Mouse (Mus musculus) neural tube, embryonic 15.5 days (tissue): ENCODE measurements at regions not wholly inside any gene's neighbourhood (a gene's known extent, or its start where the extent isn't known, plus 50 kb on each side); places are given as distances from the start of the nearest gene placed in this dataset.

Experiments used
- ATAC-seq: fragments of 200-750 bp; cut with Nextera tagmentation; 2 replicates; pipeline ENCODE4 v1.8.0; 2017; ENCODE audit warnings: mild to moderate bottlenecking, moderate TSS enrichment, moderate library complexity; ENCODE audit not compliant: low FRiP score
- H3K27ac ChIP-seq: fragments of 300-500 bp; sonication (generic); replicated peaks from 2 replicates; pipeline ENCODE4 v1.5.1; 2015; ENCODE audit warnings: mild to moderate bottlenecking, inconsistent platforms
- H3K27me3 ChIP-seq: fragments of 300-500 bp; sonication (generic); replicated peaks from 2 replicates; pipeline ENCODE4 v1.6.1; 2015; ENCODE audit warnings: inconsistent platforms
- H3K36me3 ChIP-seq: fragments of 300-500 bp; sonication (generic); 2 replicates; pipeline ENCODE4 v1.6.1; 2015; ENCODE audit warnings: inconsistent platforms
- H3K4me1 ChIP-seq: fragments of 300-500 bp; sonication (generic); 2 replicates; pipeline ENCODE4 v1.6.1; 2015; ENCODE audit warnings: inconsistent platforms
- H3K4me2 ChIP-seq: fragments of 300-500 bp; sonication (generic); 2 replicates; pipeline ENCODE4 v1.6.1; 2015; ENCODE audit warnings: inconsistent platforms, mild to moderate bottlenecking, moderate library complexity
- H3K4me3 ChIP-seq: fragments of 300-500 bp; sonication (generic); replicated peaks from 2 replicates; pipeline ENCODE4 v1.5.1; 2015; ENCODE audit warnings: mild to moderate bottlenecking, inconsistent platforms
- H3K9ac ChIP-seq: fragments of 300-500 bp; sonication (generic); replicated peaks from 2 replicates; pipeline ENCODE4 v1.6.1; 2015; ENCODE audit warnings: mild to moderate bottlenecking, inconsistent platforms
- H3K9me3 ChIP-seq: fragments of 300-500 bp; sonication (generic); replicated peaks from 2 replicates; pipeline ENCODE4 v1.6.1; 2016; ENCODE audit warnings: inconsistent platforms
- WGBS: fragments of 180-500 bp; shearing (Covaris S2); methylation state at CpG from one replicate; pipeline ENCODE4 v1.1.7; 2015; ENCODE audit warnings: mixed read lengths; 5-methylcytosine and 5-hydroxymethylcytosine counted together

GRCm38 (mm10) chr17:87867611-87868010 lies 53.2 kb upstream of the Rpl36-ps4 start:
- no peak overlapping the region for H3K4me2 ChIP-seq
- no peak for ATAC-seq
- H3K36me3 ChIP-seq = no peaks in the 10 kb centered on the region
- H3K9ac ChIP-seq = no peak overlapping the region
- H3K4me3 ChIP-seq = no peak overlapping the region
- 96% methylated on average over 7 of the region's 7 CpGs for WGBS
- H3K27me3 ChIP-seq = no peaks in the 10 kb centered on the region
- H3K9me3 ChIP-seq = no peaks in the 10 kb centered on the region
- H3K27ac ChIP-seq = no peak overlapping the region
- H3K4me1 ChIP-seq = peaks cover 5% of the 10 kb centered on the region

GRCm38 (mm10) chr17:87866719-87867318 lies 54.0 kb upstream of the Rpl36-ps4 start:
- H3K27me3 ChIP-seq = no peaks in the 10 kb centered on the region
- no peaks in the 10 kb centered on the region for H3K9me3 ChIP-seq
- WGBS = 89% methylated on average over 15 of the region's 15 CpGs
- H3K4me2 ChIP-seq = no peak overlapping the region
- ATAC-seq = no peak
- no peaks in the 10 kb centered on the region for H3K36me3 ChIP-seq
- no peak overlapping the region for H3K4me3 ChIP-seq
- no peak overlapping the region for H3K27ac ChIP-seq
- no peaks in the 10 kb centered on the region for H3K4me1 ChIP-seq
- H3K9ac ChIP-seq = no peak overlapping the region

- 51% methylated on average over 10 of the region's 10 CpGs for WGBS
- peak; percentile 50; the same call in 1 of the 2 replicates for ATAC-seq
- no peak overlapping the region for H3K4me2 ChIP-seq
These were observed 54.6 kb upstream of the Rpl36-ps4 start for GRCm38 (mm10) chr17:87866165-87866564.

GRCm38 (mm10) chr17:87865439-87865838 lies 55.3 kb upstream of the Rpl36-ps4 start:
- Histone ChIP-seq H3K36me3 (no peaks in the 10 kb centered on the region), H3K27me3 (no peaks in the 10 kb centered on the region), H3K4me1 (no peaks in the 10 kb centered on the region), H3K4me3 (no peak overlapping the region), H3K27ac (no peak overlapping the region), H3K9me3 (no peaks in the 10 kb centered on the region), H3K9ac (no peak overlapping the region), H3K4me2 (no peak overlapping the region)
- WGBS = 90% methylated on average over 8 of the region's 8 CpGs
- ATAC-seq = no peak

More at GRCm38 (mm10) chr17:87866165-87866564, 54.6 kb upstream of the Rpl36-ps4 start:
- H3K4me3 ChIP-seq = no peak overlapping the region
- no peak overlapping the region for H3K9ac ChIP-seq
- H3K27me3 ChIP-seq = no peaks in the 10 kb centered on the region
- no peaks in the 10 kb centered on the region for H3K9me3 ChIP-seq
- H3K4me1 ChIP-seq = no peaks in the 10 kb centered on the region
- H3K27ac ChIP-seq = no peak overlapping the region
- H3K36me3 ChIP-seq = no peaks in the 10 kb centered on the region

GRCm38 (mm10) chr17:87864842-87865241 lies 55.9 kb upstream of the Rpl36-ps4 start:
- Histone ChIP-seq H3K27ac (no peak overlapping the region), H3K9me3 (no peaks in the 10 kb centered on the region), H3K4me3 (no peak overlapping the region), H3K4me2 (no peak overlapping the region), H3K36me3 (no peaks in the 10 kb centered on the region), H3K4me1 (no peaks in the 10 kb centered on the region), H3K9ac (no peak overlapping the region), H3K27me3 (no peaks in the 10 kb centered on the region)
- 88% methylated on average over 5 of the region's 5 CpGs for WGBS
- no peak for ATAC-seq

GRCm38 (mm10) chr17:87861587-87861986 lies 59.2 kb upstream of the Rpl36-ps4 start:
- Histone ChIP-seq H3K4me1 (no peaks in the 10 kb centered on the region), H3K4me2 (no peak overlapping the region), H3K36me3 (no peaks in the 10 kb centered on the region), H3K9me3 (no peaks in the 10 kb centered on the region), H3K27me3 (no peaks in the 10 kb centered on the region), H3K27ac (no peak overlapping the region), H3K9ac (no peak overlapping the region), H3K4me3 (no peak overlapping the region)
- WGBS = 57% methylated on average over 5 of the region's 5 CpGs
- ATAC-seq = no peak

GRCm38 (mm10) chr17:87851456-87851855 lies 53.7 kb upstream of the Kcnk12 start:
- H3K27ac ChIP-seq = no peak overlapping the region
- WGBS = 58% methylated on average over 1 of the region's 1 CpGs

GRCm38 (mm10) chr17:87849897-87850296 lies 52.1 kb upstream of the Kcnk12 start:
- Histone ChIP-seq H3K9me3 (no peaks in the 10 kb centered on the region), H3K4me2 (no peak overlapping the region), H3K27ac (no peak overlapping the region), H3K9ac (no peak overlapping the region), H3K4me3 (no peak overlapping the region), H3K4me1 (0 out of 2 replicates have a peak, but pooled peaks cover 7% of the 10 kb centered on the region), H3K27me3 (no peaks in the 10 kb centered on the region), H3K36me3 (no peaks in the 10 kb centered on the region)
- WGBS = 49% methylated on average over 7 of the region's 7 CpGs
- ATAC-seq = no peak

More at GRCm38 (mm10) chr17:87851456-87851855, 53.7 kb upstream of the Kcnk12 start:
- no peaks in the 10 kb centered on the region for H3K9me3 ChIP-seq
- no peak overlapping the region for H3K4me3 ChIP-seq
- no peak overlapping the region for H3K4me2 ChIP-seq
- H3K9ac ChIP-seq = no peak overlapping the region
- H3K36me3 ChIP-seq = no peaks in the 10 kb centered on the region
- H3K27me3 ChIP-seq = no peaks in the 10 kb centered on the region
- ATAC-seq = no peak
- H3K4me1 ChIP-seq = 0 out of 2 replicates have a peak, but pooled peaks cover 7% of the 10 kb centered on the region

GRCm38 (mm10) chr17:87849421-87849820 lies 51.6 kb upstream of the Kcnk12 start:
- Histone ChIP-seq H3K27ac (no peak overlapping the region), H3K4me1 (0 out of 2 replicates have a peak, but pooled peaks cover 7% of the 10 kb centered on the region), H3K9ac (no peak overlapping the region), H3K9me3 (no peaks in the 10 kb centered on the region), H3K36me3 (no peaks in the 10 kb centered on the region), H3K27me3 (no peaks in the 10 kb centered on the region), H3K4me2 (no peak overlapping the region), H3K4me3 (no peak overlapping the region)
- 60% methylated on average over 6 of the region's 6 CpGs for WGBS
- ATAC-seq = no peak

GRCm38 (mm10) chr17:87848964-87849363 lies 51.2 kb upstream of the Kcnk12 start:
- no peak overlapping the region for H3K4me2 ChIP-seq
- no peak for ATAC-seq

More at GRCm38 (mm10) chr17:87848964-87849363, 51.2 kb upstream of the Kcnk12 start:
- Histone ChIP-seq H3K9ac (no peak overlapping the region), H3K27ac (no peak overlapping the region), H3K4me3 (no peak overlapping the region), H3K36me3 (no peaks in the 10 kb centered on the region), H3K4me1 (0 out of 2 replicates have a peak, but pooled peaks cover 7% of the 10 kb centered on the region), H3K27me3 (no peaks in the 10 kb centered on the region), H3K9me3 (no peaks in the 10 kb centered on the region)
- WGBS = 89% methylated on average over 3 of the region's 3 CpGs
